Mouse (Mus musculus) CH12.LX (cell line): ENCODE results near the gene Ccn5. TPM values are rescaled to one million over a fixed set of nuclear protein-coding genes. Genes with fewer than 3 reads are reported as not detected.
A peak's percentile ranks its signal among the peaks of the same experiment; 100 is the strongest.

Experiments
- DNase-seq: peaks from one replicate; pipeline ENCODE4 v3.0.0-alpha.2; 2013; ENCODE audit errors: extremely low read depth
- H3K27ac ChIP-seq: 2 replicates; pipeline ENCODE4 v1.5.1; 2012; ENCODE audit warnings: low read depth, mild to moderate bottlenecking, control low read depth, moderate library complexity; ENCODE audit not compliant: insufficient read depth
- H3K27me3 ChIP-seq: replicated peaks from 2 replicates; pipeline ENCODE3; 2012; ENCODE audit warnings: inconsistent platforms
- H3K36me3 ChIP-seq, 2 experiments: replicated peaks in 1 of 2; 2 replicates each; pipeline versions ENCODE3 to v1.6.1; 2012; ENCODE audit warnings: inconsistent platforms in 1 of 2, low read length in 1 of 2, mild to moderate bottlenecking in 1 of 2, mixed read lengths in 1 of 2, moderate library complexity in 1 of 2; ENCODE audit not compliant: control insufficient read depth in 1 of 2, insufficient read depth in 1 of 2
- H3K4me1 ChIP-seq, 2 experiments: 2 replicates each; pipeline ENCODE4 v1.6.1; 2012; ENCODE audit warnings: inconsistent platforms in 1 of 2, moderate library complexity in 1 of 2; ENCODE audit not compliant: insufficient read depth in 2 of 2, control insufficient read depth in 1 of 2
- H3K4me2 ChIP-seq: 2 replicates; pipeline ENCODE4 v1.6.1; 2012; ENCODE audit warnings: low read depth, mild to moderate bottlenecking, control low read depth; ENCODE audit not compliant: poor library complexity, insufficient read depth, severe bottlenecking
- H3K4me3 ChIP-seq, 3 experiments: fragments of 150-350 bp in 1 of 3; sonication (generic) in 1 of 3; replicated peaks in 1 of 3; 2 replicates each; pipeline versions ENCODE3 to v1.5.1; 2011 to 2012; ENCODE audit warnings: low read depth in 2 of 3, low read length in 2 of 3, mild to moderate bottlenecking in 2 of 3, moderate library complexity in 2 of 3, control low read depth in 1 of 3, improper control_type of control experiment in 1 of 3, inconsistent platforms in 1 of 3, mixed read lengths in 1 of 3; ENCODE audit not compliant: poor library complexity in 1 of 3
- H3K79me2 ChIP-seq: replicated peaks from 2 replicates; pipeline ENCODE4 v1.6.1; 2012; ENCODE audit warnings: mild to moderate bottlenecking, moderate library complexity; ENCODE audit not compliant: control insufficient read depth, poor library complexity, insufficient read depth, severe bottlenecking; ENCODE audit errors: extremely low read depth
- H3K9ac ChIP-seq: 2 replicates; pipeline ENCODE4 v1.6.1; 2012; ENCODE audit warnings: low read depth, mild to moderate bottlenecking, control low read depth, moderate library complexity; ENCODE audit not compliant: insufficient read depth
- H3K9me3 ChIP-seq: replicated peaks from 2 replicates; pipeline ENCODE3; 2012; ENCODE audit warnings: low read length, inconsistent platforms, mixed read lengths
- BHLHE40 ChIP-seq: IDR thresholded peaks from 2 replicates; pipeline ENCODE4 v1.6.1; 2011; ENCODE audit warnings: mild to moderate bottlenecking, low read depth, low read length, improper control_type of control experiment
- CHD1 ChIP-seq: IDR thresholded peaks from 2 replicates; pipeline ENCODE4 v1.6.1; 2012; ENCODE audit warnings: low read depth, low read length, improper control_type of control experiment, inconsistent platforms
- CTCF ChIP-seq, 2 experiments: IDR thresholded peaks in 1 of 2; conservative IDR thresholded peaks in 1 of 2; 2 replicates each; pipeline ENCODE4 v1.5.1; 2011 to 2012; ENCODE audit warnings: low read depth in 2 of 2, low read length in 2 of 2, improper control_type of control experiment in 1 of 2, inconsistent platforms in 1 of 2, mild to moderate bottlenecking in 1 of 2, moderate library complexity in 1 of 2
- E2F4 ChIP-seq: IDR thresholded peaks from 2 replicates; pipeline ENCODE4 v1.6.1; 2011; ENCODE audit warnings: low read depth, low read length, improper control_type of control experiment; ENCODE audit not compliant: insufficient replicate concordance
- ELF1 ChIP-seq: IDR thresholded peaks from 2 replicates; pipeline ENCODE4 v1.6.1; 2014; ENCODE audit warnings: low read depth, mild to moderate bottlenecking, inconsistent platforms, low read length, improper control_type of control experiment
- EP300 ChIP-seq: IDR thresholded peaks from 2 replicates; pipeline ENCODE4 v1.6.1; 2011; ENCODE audit warnings: low read length, improper control_type of control experiment
- ETS1 ChIP-seq: conservative IDR thresholded peaks from 2 replicates; pipeline ENCODE4 v1.6.1; 2012; ENCODE audit warnings: low read depth, mild to moderate bottlenecking, inconsistent platforms, low read length, improper control_type of control experiment, moderate library complexity
- GABPA ChIP-seq: IDR thresholded peaks from 2 replicates; pipeline ENCODE4 v1.6.1; 2012; ENCODE audit warnings: low read depth, low read length, improper control_type of control experiment, inconsistent platforms; ENCODE audit not compliant: insufficient replicate concordance
- HCFC1 ChIP-seq: IDR thresholded peaks from 2 replicates; pipeline ENCODE4 v1.6.1; 2012; ENCODE audit warnings: low read depth, mild to moderate bottlenecking, inconsistent platforms, low read length, improper control_type of control experiment
- IRF4 ChIP-seq: IDR thresholded peaks from 2 replicates; pipeline ENCODE4 v1.6.1; 2014; ENCODE audit warnings: low read depth, mild to moderate bottlenecking, inconsistent platforms, low read length, improper control_type of control experiment
- JUND ChIP-seq: conservative IDR thresholded peaks from 2 replicates; pipeline ENCODE4 v1.6.1; 2011; ENCODE audit warnings: low read depth, low read length, improper control_type of control experiment
- MAFK ChIP-seq: IDR thresholded peaks from 2 replicates; pipeline ENCODE4 v1.6.1; 2011; ENCODE audit warnings: low read length, improper control_type of control experiment; ENCODE audit not compliant: insufficient replicate concordance
- MAX ChIP-seq: IDR thresholded peaks from 2 replicates; pipeline ENCODE4 v1.6.1; 2011; ENCODE audit warnings: low read length, improper control_type of control experiment
- MAZ ChIP-seq: IDR thresholded peaks from 2 replicates; pipeline ENCODE4 v1.6.1; 2012; ENCODE audit warnings: low read depth, mild to moderate bottlenecking, inconsistent platforms, low read length, improper control_type of control experiment, moderate library complexity
- MEF2A ChIP-seq: IDR thresholded peaks from 2 replicates; pipeline ENCODE4 v1.6.1; 2014; ENCODE audit warnings: low read depth, mild to moderate bottlenecking, inconsistent platforms, low read length, improper control_type of control experiment, borderline replicate concordance
- MXI1 ChIP-seq: IDR thresholded peaks from 2 replicates; pipeline ENCODE4 v1.6.1; 2011; ENCODE audit warnings: mild to moderate bottlenecking, low read depth, low read length, improper control_type of control experiment
- MYC ChIP-seq: IDR thresholded peaks from 2 replicates; pipeline ENCODE4 v1.6.1; 2011; ENCODE audit warnings: low read depth, mild to moderate bottlenecking, improper control_type of control experiment, low read length
- NELFE ChIP-seq: IDR thresholded peaks from 2 replicates; pipeline ENCODE4 v1.6.1; 2011; ENCODE audit warnings: low read depth, low read length, improper control_type of control experiment
- PAX5 ChIP-seq: IDR thresholded peaks from 2 replicates; pipeline ENCODE4 v1.6.1; 2012; ENCODE audit warnings: low read length, inconsistent platforms, mixed read lengths
- POLR2A ChIP-seq: IDR thresholded peaks from 2 replicates; pipeline ENCODE4 v1.6.1; 2011; ENCODE audit warnings: low read depth, mild to moderate bottlenecking, improper control_type of control experiment, low read length
- POLR2AphosphoS2 ChIP-seq: IDR thresholded peaks from 2 replicates; pipeline ENCODE4 v1.6.1; 2011; ENCODE audit warnings: low read depth, low read length, improper control_type of control experiment
- RAD21 ChIP-seq: IDR thresholded peaks from 2 replicates; pipeline ENCODE4 v1.6.1; 2011; ENCODE audit warnings: low read depth, mild to moderate bottlenecking, low read length, improper control_type of control experiment, moderate library complexity
- RCOR1 ChIP-seq: conservative IDR thresholded peaks from 2 replicates; pipeline ENCODE4 v1.6.1; 2012; ENCODE audit warnings: low read depth, mild to moderate bottlenecking, inconsistent platforms, low read length, improper control_type of control experiment
- SIN3A ChIP-seq: IDR thresholded peaks from 2 replicates; pipeline ENCODE4 v1.6.1; 2012; ENCODE audit warnings: low read length, improper control_type of control experiment, inconsistent platforms
- SMC3 ChIP-seq: IDR thresholded peaks from 2 replicates; pipeline ENCODE4 v1.6.1; 2011; ENCODE audit warnings: low read depth, low read length, improper control_type of control experiment
- TBP ChIP-seq: conservative IDR thresholded peaks from 2 replicates; pipeline ENCODE4 v1.6.1; 2011; ENCODE audit warnings: low read depth, low read length, improper control_type of control experiment
- UBTF ChIP-seq: IDR thresholded peaks from 2 replicates; pipeline ENCODE4 v1.6.1; 2012; ENCODE audit warnings: low read depth, mild to moderate bottlenecking, inconsistent platforms, low read length, improper control_type of control experiment, moderate library complexity
- USF1 ChIP-seq: IDR thresholded peaks from 2 replicates; pipeline ENCODE4 v1.6.1; 2014; ENCODE audit warnings: low read depth, mild to moderate bottlenecking, inconsistent platforms, low read length, improper control_type of control experiment
- USF2 ChIP-seq: conservative IDR thresholded peaks from 2 replicates; pipeline ENCODE4 v1.6.1; 2011; ENCODE audit warnings: low read depth, low read length, improper control_type of control experiment
- ZC3H11A ChIP-seq: IDR thresholded peaks from 2 replicates; pipeline ENCODE4 v1.6.1; 2012; ENCODE audit warnings: low read depth, mild to moderate bottlenecking, inconsistent platforms, low read length, improper control_type of control experiment
- dilution Hi-C: fragments of 300-500 bp; cut with MboI; formaldehyde crosslinking; loops from 2 replicates; pipeline ENCODE4 v1.14.3; 2020; ENCODE audit warnings: low sequenced_read_pairs; ENCODE audit not compliant: extremely low pct_unique_long_range_greater_than_20kb, extremely low pct_ligation_motif_present
- in situ Hi-C: fragments of 300-500 bp; cut with MboI; formaldehyde crosslinking; loops from 3 replicates; pipeline ENCODE4 v1.14.3; 2019; ENCODE audit warnings: low sequenced_read_pairs, low pct_ligation_motif_present, low pct_unique_long_range_greater_than_20kb, mixed read lengths
- polyA plus RNA-seq: library from polyadenylated mRNA; unstranded; fragments of >175 nt; gene quantifications from 2 replicates; pipeline ENCODE4 v1.2.1, GENCODE M21; 2012; ENCODE audit warnings: low read depth; ENCODE audit not compliant: insufficient read length
- total RNA-seq, 2 experiments: library from RNA; depleted of rRNA; stranded (reverse); fragments of 300-350 nt in 1 of 2; fragments of >200 nt in 1 of 2; gene quantifications; 2 replicates each; pipeline ENCODE4 v1.2.3; 2012 to 2014

Ccn5 gene
- total and polyA plus RNA-seq, 3 experiments = not detected

DNA sequence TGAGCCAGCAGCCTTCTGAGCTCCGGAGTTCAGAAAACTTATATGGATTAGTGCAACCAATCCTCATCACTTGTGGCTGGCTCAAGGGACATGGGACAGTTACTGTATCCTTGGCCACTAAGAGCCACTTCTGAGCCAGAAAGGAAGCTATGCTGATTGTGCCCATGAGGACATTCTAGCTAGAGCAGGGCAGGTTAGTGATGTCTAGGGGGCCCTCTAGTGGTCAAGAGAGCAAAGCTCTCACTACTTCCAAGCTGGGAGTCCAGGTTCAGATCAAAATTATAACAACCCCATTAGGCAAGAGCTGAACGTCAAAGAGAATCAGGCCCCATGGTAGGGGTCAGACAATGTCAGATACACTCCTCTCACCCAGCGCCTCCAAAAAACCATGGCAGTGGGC, 33.0 kb upstream of the Ccn5 start:
- H3K9me3 ChIP-seq = no peaks in the 10 kb centered on the region
- H3K9ac ChIP-seq = no peak overlapping the region
- no peak overlapping the region for H3K27ac ChIP-seq
- peak; percentile 72 for DNase-seq
- dilution Hi-C loops (no loop called here), in situ Hi-C loops (no loop called here)
- TF ChIP-seq EP300 = no peak
- TF ChIP-seq POLR2A = no peak
- peak; percentile 31 for TF ChIP-seq ZC3H11A
- no peak for TF ChIP-seq HCFC1
- TF ChIP-seq MYC = 0 out of 2 replicates have a peak, but pooled peaks have one; percentile 33
- TF ChIP-seq MAZ = 0 out of 2 replicates have a peak, but pooled peaks have one; percentile 28
- no peak for TF ChIP-seq SIN3A
- TF ChIP-seq MAX = 0 out of 2 replicates have a peak, but pooled peaks have one; percentile 14
- TF ChIP-seq CHD1 = no peak
- peak; percentile 52 to 89 for TF ChIP-seq CTCF (conservative IDR thresholded peaks at IDR 0.05 in 1 of 2, IDR thresholded peaks at IDR 0.05 in 1 of 2; ENCODE audit: low read depth in 2 of 2, low read length in 2 of 2)
- TF ChIP-seq E2F4 = no peak
- TF ChIP-seq PAX5 = no peak
- peak; percentile 77 for TF ChIP-seq RAD21
- no peak for TF ChIP-seq BHLHE40
- peak; percentile 71 for TF ChIP-seq SMC3
- H3K4me1 ChIP-seq = peaks cover 0 to 3% of the 10 kb centered on the region in 2 experiments; a peak in 1 of 4 replicates
- H3K79me2 ChIP-seq = no peaks in the 10 kb centered on the region
- H3K36me3 ChIP-seq = no peaks in the 10 kb centered on the region
- H3K4me3 ChIP-seq = no peak overlapping the region
- H3K4me2 ChIP-seq = no peak overlapping the region
- peaks cover 15% of the 10 kb centered on the region for H3K27me3 ChIP-seq

DNA sequence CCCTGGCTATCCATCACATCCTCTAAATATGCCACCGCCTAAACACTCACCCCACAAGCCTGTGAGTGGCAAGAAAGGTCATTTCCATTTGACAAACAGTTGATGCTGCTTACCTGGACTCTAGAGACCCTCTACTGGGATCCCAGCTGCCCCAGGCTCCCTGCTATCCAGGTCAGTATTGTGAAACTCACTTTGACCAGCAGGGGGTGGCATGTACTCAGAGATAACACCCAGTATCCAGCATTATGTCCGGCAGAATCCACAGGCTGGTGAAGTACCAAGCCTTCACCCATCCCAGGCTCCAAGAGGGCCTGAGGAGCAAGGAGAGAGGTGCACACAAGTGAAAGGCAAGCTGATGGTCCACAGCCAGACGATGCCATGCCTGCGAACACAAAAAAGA, 32.2 kb upstream of the Ccn5 start:
- no peaks in the 10 kb centered on the region for H3K36me3 ChIP-seq
- H3K27ac ChIP-seq = no peak overlapping the region
- H3K4me2 ChIP-seq = no peak overlapping the region
- no peaks in the 10 kb centered on the region for H3K9me3 ChIP-seq
- dilution Hi-C loops (no loop called here), in situ Hi-C loops (no loop called here)
- peak; percentile 62 for DNase-seq
- H3K4me3 ChIP-seq = no peak overlapping the region
- TF ChIP-seq RAD21 = peak; percentile 88
- no peak for TF ChIP-seq JUND
- no peak for TF ChIP-seq PAX5
- no peak for TF ChIP-seq IRF4
- no peak for TF ChIP-seq ZC3H11A
- peak; percentile 75 for TF ChIP-seq SMC3
- peak; percentile 45 to 92 for TF ChIP-seq CTCF (conservative IDR thresholded peaks at IDR 0.05 in 1 of 2, IDR thresholded peaks at IDR 0.05 in 1 of 2; ENCODE audit: low read depth in 2 of 2, low read length in 2 of 2)
- no peak for TF ChIP-seq NELFE
- TF ChIP-seq E2F4 = no peak
- TF ChIP-seq ELF1 = no peak
- TF ChIP-seq SIN3A = no peak
- TF ChIP-seq USF2 = no peak
- TF ChIP-seq GABPA = no peak
- no peak for TF ChIP-seq POLR2AphosphoS2
- no peak for TF ChIP-seq EP300
- no peak for TF ChIP-seq UBTF
- no peak for TF ChIP-seq MEF2A
- no peak for TF ChIP-seq MAFK
- no peak for TF ChIP-seq USF1
- TF ChIP-seq CHD1 = no peak
- no peak for TF ChIP-seq MAX
- TF ChIP-seq RCOR1 = no peak
- no peak for TF ChIP-seq MAZ
- TF ChIP-seq ETS1 = no peak
- no peak for TF ChIP-seq TBP
- no peak for TF ChIP-seq MXI1
- peaks cover 0 to 3% of the 10 kb centered on the region in 2 experiments; a peak in 1 of 4 replicates for H3K4me1 ChIP-seq
- no peak overlapping the region for H3K9ac ChIP-seq
- H3K27me3 ChIP-seq = peaks cover 15% of the 10 kb centered on the region
- H3K79me2 ChIP-seq = no peaks in the 10 kb centered on the region
